Mouse (Mus musculus) spleen, adult 2 months (tissue): ENCODE results near the gene Olfr530. TPM values are rescaled to one million over a fixed set of nuclear protein-coding genes. Genes with fewer than 3 reads are reported as not detected.

ENCODE experiments used
- DNase-seq, 2 experiments: peaks; one replicate each; pipeline versions ENCODE4 v3.0.0 to v3.0.0-alpha.2; 2012 to 2021; ENCODE audit warnings: low spot score in 2 of 2, low read depth in 1 of 2
- H3K27ac ChIP-seq: fragments of 200-500 bp; 2 replicates; pipeline ENCODE4 v1.5.1; 2012; ENCODE audit warnings: low read length, inconsistent platforms; ENCODE audit not compliant: insufficient read depth
- H3K27me3 ChIP-seq: fragments of 200-500 bp; 2 replicates; pipeline ENCODE4 v1.6.1; 2012; ENCODE audit warnings: mild to moderate bottlenecking, moderate library complexity, low read length, inconsistent platforms; ENCODE audit not compliant: control insufficient read depth, insufficient read depth
- H3K36me3 ChIP-seq: fragments of 200-500 bp; 2 replicates; pipeline ENCODE4 v1.6.1; 2012; ENCODE audit warnings: mild to moderate bottlenecking, low read length, inconsistent platforms; ENCODE audit not compliant: control insufficient read depth, insufficient read depth
- H3K4me1 ChIP-seq: fragments of 200-500 bp; 2 replicates; pipeline ENCODE4 v1.6.1; 2011; ENCODE audit warnings: inconsistent platforms; ENCODE audit not compliant: control insufficient read depth, insufficient read depth, insufficient read length
- H3K4me3 ChIP-seq: fragments of 200-500 bp; 2 replicates; pipeline ENCODE4 v1.5.1; 2011; ENCODE audit warnings: mild to moderate bottlenecking, inconsistent platforms; ENCODE audit not compliant: insufficient read depth, insufficient read length; ENCODE audit errors: extremely low read depth
- CTCF ChIP-seq: fragments of 200-500 bp; IDR thresholded peaks from 2 replicates; pipeline ENCODE4 v1.5.1; 2011; ENCODE audit warnings: mild to moderate bottlenecking, inconsistent platforms; ENCODE audit not compliant: insufficient read depth, insufficient read length, insufficient replicate concordance; ENCODE audit errors: extremely low read depth
- POLR2A ChIP-seq: fragments of 200-500 bp; IDR thresholded peaks from 2 replicates; pipeline ENCODE4 v1.6.1; 2011; ENCODE audit warnings: low read depth, low read length, inconsistent platforms
- WGBS: fragments of 180-500 bp; shearing (Covaris S2); methylation state at CpG from one replicate; pipeline ENCODE4 v1.1.7; 2018; 5-methylcytosine and 5-hydroxymethylcytosine counted together
- polyA plus RNA-seq: library from polyadenylated mRNA; depleted of rRNA; stranded (reverse); fragments of >200 nt; gene quantifications from 2 replicates; pipeline ENCODE4 v1.2.3, GENCODE M21; 2012; rRNA removed

Olfr530 gene
- polyA plus RNA-seq, 1 experiment, result not detected

DNA sequence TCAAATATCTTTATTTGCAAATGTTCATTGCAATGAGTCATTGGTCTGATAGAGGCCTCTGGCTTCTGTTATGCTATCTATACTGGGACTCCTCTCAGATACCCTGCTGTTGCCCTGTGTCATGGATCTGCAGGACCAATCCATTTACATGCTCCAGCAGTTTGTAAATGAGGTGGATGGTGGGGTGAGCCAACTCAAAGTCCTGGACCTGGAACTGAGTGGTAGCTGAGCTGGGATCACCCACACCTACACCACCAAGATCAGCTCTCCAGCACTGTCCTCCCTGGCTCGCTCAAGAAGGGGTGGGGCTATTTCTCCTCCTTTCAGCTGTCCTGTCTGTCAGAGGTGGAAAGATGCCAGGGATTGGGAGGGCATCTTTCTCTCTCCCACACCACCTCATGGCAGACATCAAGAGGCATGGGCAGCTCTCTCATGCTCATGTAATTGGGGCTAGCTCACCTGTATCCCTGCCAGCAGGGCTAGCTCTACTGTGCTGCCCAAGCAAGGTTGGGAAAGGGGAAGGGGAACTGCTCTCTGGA is 46.3 kb downstream of the Olfr530 start:
- Histone ChIP-seq H3K4me1 (no peaks in the 10 kb centered on the region), H3K27me3 (no peaks in the 10 kb centered on the region), H3K27ac (no peak overlapping the region), H3K4me3 (no peak overlapping the region), H3K36me3 (no peaks in the 10 kb centered on the region)
- DNase-seq, result no peak
- 73% methylated on average over 1 of the region's 1 CpGs for WGBS
- TF ChIP-seq POLR2A (no peak), CTCF (no peak)

Other genes starting within 250 kb of the Olfr530 start
- gene Mtg1, start 238.8 kb downstream of the Olfr530 start, polyA plus RNA-seq, result 18.8 and 20.5 TPM in 2 replicates
- gene Sprn, start 221.5 kb downstream of the Olfr530 start, polyA plus RNA-seq, result 0.04 and 0.08 TPM in 2 replicates
- gene Olfr522, start 211.6 kb downstream of the Olfr530 start, polyA plus RNA-seq, result not detected in 2 replicates
- 0.12 TPM in 1 of 2 replicates, not detected in the other for gene Olfr523, start 203.1 kb downstream of the Olfr530 start, polyA plus RNA-seq
- 0.01 and 0.07 TPM in 2 replicates for gene Olfr524, start 170.4 kb downstream of the Olfr530 start, polyA plus RNA-seq
- 1.3 and 2.1 TPM in 2 replicates for gene Cd163l1, start 158.1 kb downstream of the Olfr530 start, polyA plus RNA-seq
- 0.99 and 1.9 TPM in 2 replicates for gene 5830411N06Rik, start 129.0 kb downstream of the Olfr530 start, polyA plus RNA-seq
- not detected in 2 replicates for gene Olfr525, start 55.5 kb downstream of the Olfr530 start, polyA plus RNA-seq
- gene Olfr527, start 42.3 kb downstream of the Olfr530 start, polyA plus RNA-seq, result not detected in 2 replicates
- 0.27 and 0.40 TPM in 2 replicates for gene Olfr60, start 14.7 kb downstream of the Olfr530 start, polyA plus RNA-seq
- gene Olfr531, start 26.6 kb upstream of the Olfr530 start, polyA plus RNA-seq, result not detected in 2 replicates
- not detected in 2 replicates for gene Olfr532, start 45.3 kb upstream of the Olfr530 start, polyA plus RNA-seq
- gene Olfr533, start 87.0 kb upstream of the Olfr530 start, polyA plus RNA-seq, result not detected in 2 replicates
- not detected in 2 replicates for gene Olfr535, start 107.9 kb upstream of the Olfr530 start, polyA plus RNA-seq
- not detected in 2 replicates for gene Olfr536, start 131.1 kb upstream of the Olfr530 start, polyA plus RNA-seq
- not detected in 2 replicates for gene Olfr538, start 191.6 kb upstream of the Olfr530 start, polyA plus RNA-seq
- gene Olfr46, start 224.9 kb upstream of the Olfr530 start, polyA plus RNA-seq, result not detected in 2 replicates